Mouse (Mus musculus): Measurements from ENCODE around the gene Bbs1. TPM values are rescaled to one million over a fixed set of nuclear protein-coding genes. Genes with fewer than 3 reads are reported as not detected.

Bbs1 gene
- total and polyA plus RNA-seq, 3 experiments: 1.2 to 1.9 TPM; not detected in 1

GRCm38 (mm10) chr19:4896780-4897520, 9.5 kb downstream of the Bbs1 start:
- TF ChIP-seq ZKSCAN1 (IDR thresholded peaks at IDR 0.05; ENCODE audit: low read depth, low read length) (no peak), USF2 (IDR thresholded peaks at IDR 0.05; ENCODE audit: borderline replicate concordance in 1 of 2, insufficient read depth in 1 of 2, low read depth in 1 of 2, low read length in 2 of 2) (no peak), JUND (IDR thresholded peaks at IDR 0.05; ENCODE audit: low read depth, low read length) (no peak), TCF12 (IDR thresholded peaks at IDR 0.05; ENCODE audit: low read depth, low read length) (no peak), ELF1 (IDR thresholded peaks at IDR 0.05; ENCODE audit: low read depth, low read length) (no peak), TBP (IDR thresholded peaks at IDR 0.05; ENCODE audit: low read depth, low read length) (no peak), POLR2AphosphoS5 (IDR thresholded peaks at IDR 0.05; ENCODE audit: borderline replicate concordance, low read depth, low read length) (no peak), MXI1 (IDR thresholded peaks at IDR 0.05; ENCODE audit: low read depth, low read length) (no peak), USF1 (IDR thresholded peaks at IDR 0.05; ENCODE audit: low read depth, low read length) (no peak), HCFC1 (IDR thresholded peaks at IDR 0.05; ENCODE audit: low read depth, low read length) (no peak), TAL1 (IDR thresholded peaks at IDR 0.05; ENCODE audit: low read length) (no peak)
- no peaks in the 10 kb centered on the region for H3K79me2 ChIP-seq (ENCODE audit: control insufficient read depth, insufficient read depth, low read length, poor library complexity)
- peaks cover 0 to 2% of the 10 kb centered on the region in 2 experiments; a peak in 1 of 4 replicates for H3K36me3 ChIP-seq (ENCODE audit: control insufficient read depth in 1 of 2, insufficient read depth in 2 of 2, low read length in 2 of 2)
- no peak for DNase-seq (ENCODE audit: low read depth, low spot score)
- H3K4me1 ChIP-seq (ENCODE audit: control insufficient read depth in 1 of 2, insufficient read depth in 2 of 2, low read length in 2 of 2): peaks cover 2 to 4% of the 10 kb centered on the region in 2 experiments; a peak in 2 of 4 replicates
- no peaks in the 10 kb centered on the region for H3K27me3 ChIP-seq (ENCODE audit: control insufficient read depth in 1 of 2, insufficient read depth in 2 of 2, low read length in 2 of 2)
- H3K4me3 ChIP-seq (ENCODE audit: control insufficient read depth in 1 of 2, insufficient read depth in 1 of 2, low read depth in 2 of 2, low read length in 2 of 2): no peak overlapping the region
- no peak overlapping the region for H3K27ac ChIP-seq (ENCODE audit: control insufficient read depth, low read depth, low read length)
- H3K9me3 ChIP-seq (replicated peaks; ENCODE audit: insufficient read depth, low read length): no peaks in the 10 kb centered on the region
- H3K9ac ChIP-seq (ENCODE audit: control insufficient read depth, low read depth, low read length, poor library complexity, severe bottlenecking): no peak overlapping the region

- Histone ChIP-seq H3K79me2 (ENCODE audit: control insufficient read depth, insufficient read depth, low read length, poor library complexity) (no peaks in the 10 kb centered on the region), H3K36me3 (ENCODE audit: control insufficient read depth in 1 of 2, insufficient read depth in 2 of 2, low read length in 2 of 2) (peaks cover 0 to 5% of the 10 kb centered on the region in 2 experiments; a peak in 2 of 4 replicates), H3K27ac (ENCODE audit: control insufficient read depth, low read depth, low read length) (no peak overlapping the region; the same call in 1 of the 2 replicates), H3K4me1 (ENCODE audit: control insufficient read depth in 1 of 2, insufficient read depth in 2 of 2, low read length in 2 of 2) (peaks cover 4 to 9% of the 10 kb centered on the region in 2 experiments), H3K27me3 (ENCODE audit: control insufficient read depth in 1 of 2, insufficient read depth in 2 of 2, low read length in 2 of 2) (no peaks in the 10 kb centered on the region), H3K9ac (ENCODE audit: control insufficient read depth, low read depth, low read length, poor library complexity, severe bottlenecking) (no peak overlapping the region), H3K4me3 (ENCODE audit: control insufficient read depth in 1 of 2, insufficient read depth in 1 of 2, low read depth in 2 of 2, low read length in 2 of 2) (no peak overlapping the region), H3K9me3 (replicated peaks; ENCODE audit: insufficient read depth, low read length) (no peaks in the 10 kb centered on the region)
- no peak for TF ChIP-seq MAX (IDR thresholded peaks at IDR 0.05; ENCODE audit: low read length)
- no peak for TF ChIP-seq POLR2AphosphoS2 (IDR thresholded peaks at IDR 0.05; ENCODE audit: low read length)
- peak; percentile 90 for TF ChIP-seq TCF12 (IDR thresholded peaks at IDR 0.05; ENCODE audit: low read depth, low read length)
- peak; percentile 58 to 84 for TF ChIP-seq EP300 (IDR thresholded peaks at IDR 0.05; ENCODE audit: low read depth in 1 of 2, low read length in 2 of 2)
- TF ChIP-seq CHD2 (IDR thresholded peaks at IDR 0.05; ENCODE audit: low read length): no peak
- no peak for TF ChIP-seq MYC (IDR thresholded peaks at IDR 0.05; ENCODE audit: low read depth, low read length)
- peak; percentile 89 for TF ChIP-seq ETS1 (IDR thresholded peaks at IDR 0.05; ENCODE audit: low read depth, low read length)
- no peak for TF ChIP-seq ZMIZ1 (IDR thresholded peaks at IDR 0.05; ENCODE audit: low read depth, low read length)
- TF ChIP-seq NRF1 (IDR thresholded peaks at IDR 0.05; ENCODE audit: insufficient read depth, low read depth, low read length, poor library complexity, severe bottlenecking): no peak
- TF ChIP-seq TAL1 (IDR thresholded peaks at IDR 0.05; ENCODE audit: low read length): peak; percentile 85
- peak; percentile 43; the same call in 1 of the 2 replicates for TF ChIP-seq RCOR1 (IDR thresholded peaks at IDR 0.05; ENCODE audit: low read depth, low read length)
- peak; percentile 83 for TF ChIP-seq GATA1 (IDR thresholded peaks at IDR 0.05; ENCODE audit: low read depth, low read length)
- TF ChIP-seq SIN3A (IDR thresholded peaks at IDR 0.05; ENCODE audit: low read length): peak; percentile 70
- no peak for TF ChIP-seq MXI1 (IDR thresholded peaks at IDR 0.05; ENCODE audit: low read depth, low read length)
- TF ChIP-seq TBP (IDR thresholded peaks at IDR 0.05; ENCODE audit: low read depth, low read length): no peak
- TF ChIP-seq MYB (IDR thresholded peaks at IDR 0.05; ENCODE audit: low read depth, low read length): no peak
- TF ChIP-seq USF2 (IDR thresholded peaks at IDR 0.05; ENCODE audit: borderline replicate concordance in 1 of 2, insufficient read depth in 1 of 2, low read depth in 1 of 2, low read length in 2 of 2): no peak
- peak; percentile 84 for DNase-seq (ENCODE audit: low read depth, low spot score)
Observed at GRCm38 (mm10) chr19:4891798-4892197, 14.6 kb downstream of the Bbs1 start.
